Mouse (Mus musculus): Measurements from ENCODE around the gene Slc44a5.
A peak's percentile ranks its signal among the peaks of the same experiment; 100 is the strongest.

Slc44a5 gene

DNA sequence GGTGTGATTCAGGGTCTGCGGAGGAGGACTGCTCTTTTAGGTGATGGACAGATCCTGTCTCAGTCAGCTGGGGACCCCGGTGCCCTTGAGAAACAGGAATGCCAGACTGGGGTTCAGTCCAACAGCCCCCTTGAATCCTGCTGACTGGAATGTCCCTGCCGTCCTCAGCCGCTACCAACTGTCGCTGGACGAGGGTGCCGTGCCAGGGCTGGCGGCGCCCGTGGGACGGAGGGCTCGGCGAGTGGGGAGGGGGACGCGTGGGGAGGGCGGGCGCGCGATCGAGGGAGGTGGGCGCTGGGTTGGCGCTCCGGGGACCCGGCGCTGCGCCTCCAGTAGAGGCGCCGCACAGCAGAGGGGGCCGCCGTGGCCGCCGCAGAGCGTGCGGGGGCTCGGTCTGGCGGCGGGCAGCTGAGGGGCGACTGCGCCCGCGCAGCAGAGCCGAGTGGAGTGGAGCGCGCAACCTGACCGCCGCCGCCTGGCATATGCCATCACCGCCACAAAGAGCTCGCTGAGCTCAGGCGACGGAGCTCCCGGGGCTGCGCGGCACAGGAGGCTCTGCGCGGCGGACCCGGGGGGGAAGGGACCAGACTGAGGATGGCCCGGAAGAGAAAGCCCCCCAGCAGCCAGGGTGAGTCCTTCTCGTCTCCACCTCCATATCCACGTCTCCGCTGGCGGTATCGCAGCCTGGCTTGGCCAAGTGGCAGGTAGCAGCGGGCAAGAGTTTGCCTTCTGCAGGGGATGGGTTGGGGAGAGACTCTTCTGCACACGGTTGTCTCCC is at the start of gene Slc44a5:
Slc44a5 (plus strand) TSS at position 266 of the 778 bp plus-strand sequence.
- no peak for DNase-seq

- DNase-seq: no peak
These were observed 46.9 kb upstream of the Slc44a5 start for GRCm38 (mm10) chr3:153926333-153926732.

DNA sequence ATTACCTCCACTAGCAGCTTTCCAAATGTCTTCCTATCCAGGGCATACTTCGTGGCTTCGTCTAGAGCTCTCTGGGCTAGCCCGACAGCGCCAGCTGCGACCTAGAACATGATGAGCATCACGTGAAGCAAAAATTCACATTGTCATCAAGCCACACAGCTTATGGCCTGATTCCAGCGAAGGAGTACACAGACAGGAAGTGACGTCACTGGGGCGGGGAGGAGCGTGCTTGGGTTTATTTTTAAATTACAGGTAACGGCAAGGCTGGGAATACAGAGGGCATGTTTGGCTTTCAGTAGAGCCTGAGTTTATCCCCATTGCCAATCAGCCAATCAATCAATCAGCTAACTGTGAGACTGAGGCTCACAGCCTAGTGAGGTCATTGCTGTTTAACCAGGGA is 43.7 kb upstream of the Slc44a5 start:
- no peak for DNase-seq

- no peak for DNase-seq
These were observed 40.8 kb upstream of the Slc44a5 start for GRCm38 (mm10) chr3:153932461-153932860.

GRCm38 (mm10) chr3:153935878-153936277 is 37.4 kb upstream of the Slc44a5 start:
- DNase-seq: no peak

GRCm38 (mm10) chr3:153937116-153937810 is 36.0 kb upstream of the Slc44a5 start:
- peak; percentile 58 to 64 for DNase-seq

DNA sequence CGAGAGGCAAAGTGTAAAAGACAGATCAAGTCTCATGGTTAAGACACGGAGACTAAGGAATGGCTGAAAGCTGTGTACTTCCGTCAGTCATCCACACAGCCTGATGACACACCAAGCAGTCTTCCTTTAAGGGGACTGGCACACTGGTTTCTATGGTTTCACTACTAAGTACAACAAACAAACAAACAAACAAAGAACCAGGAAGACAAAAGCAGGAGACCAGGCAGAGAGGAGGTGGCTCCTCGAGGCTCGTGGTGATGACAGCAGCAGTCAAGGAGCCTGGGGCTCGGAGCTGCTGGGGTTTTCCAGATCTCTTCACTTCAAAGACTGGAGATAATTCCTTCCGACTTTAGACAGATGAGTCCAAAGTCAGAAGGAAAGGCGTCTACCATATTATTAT is 33.2 kb upstream of the Slc44a5 start:
- DNase-seq: no peak

- no peak for DNase-seq
These were observed 32.8 kb upstream of the Slc44a5 start for GRCm38 (mm10) chr3:153940486-153940885.

GRCm38 (mm10) chr3:153941613-153942012 is 31.6 kb upstream of the Slc44a5 start:
- DNase-seq: no peak

GRCm38 (mm10) chr3:153943003-153943640 is 30.1 kb upstream of the Slc44a5 start:
- no peak for DNase-seq

GRCm38 (mm10) chr3:153943901-153944334 is 29.3 kb upstream of the Slc44a5 start:
- DNase-seq: no peak

GRCm38 (mm10) chr3:153944335-153944990 is 28.8 kb upstream of the Slc44a5 start, which contains the start of gene Acadm:
Acadm (minus strand) TSS chr3:153944632.
- peak; percentile 99 for DNase-seq

GRCm38 (mm10) chr3:153947271-153947670 is 26.0 kb upstream of the Slc44a5 start:
- DNase-seq: no peak

DNA sequence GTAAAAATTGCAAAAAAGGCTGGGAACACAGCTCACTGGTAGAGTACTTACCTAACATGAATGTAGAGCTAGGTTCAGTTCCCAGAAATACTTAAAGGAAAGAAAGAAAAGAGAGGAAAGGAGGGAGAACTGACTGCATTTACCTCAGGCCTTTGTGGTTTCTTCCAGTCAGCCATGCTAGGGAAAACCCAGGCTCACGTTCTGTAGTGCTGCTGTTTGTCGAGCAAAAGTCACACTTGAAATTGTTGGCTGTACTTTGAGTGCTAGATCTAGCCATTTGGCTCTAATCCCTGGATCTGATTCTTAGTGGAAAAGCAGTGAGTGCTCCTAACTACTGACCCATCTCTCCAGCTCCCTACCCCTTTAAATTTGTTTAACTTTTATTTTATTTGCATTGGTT is 25.1 kb upstream of the Slc44a5 start:
- DNase-seq: no peak

DNA sequence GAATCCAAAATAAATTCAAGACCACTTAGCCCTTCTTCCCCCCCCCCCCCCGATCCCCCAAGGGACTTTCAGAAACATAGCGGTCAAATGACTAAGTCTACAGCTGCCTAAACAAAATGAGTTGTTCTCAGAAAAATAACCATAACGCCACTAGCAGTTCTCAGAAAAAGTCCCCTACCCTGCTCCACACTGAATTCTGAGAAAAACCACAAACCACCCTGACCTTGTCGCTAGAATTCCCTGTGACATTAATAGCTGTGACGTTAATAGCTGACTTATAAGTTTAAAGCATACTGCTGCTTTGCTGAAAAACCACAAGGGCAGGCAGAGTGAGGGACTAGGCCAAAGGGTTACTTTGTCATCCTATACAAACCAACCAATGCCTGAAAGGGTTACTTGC is 15.3 kb upstream of the Slc44a5 start:
- DNase-seq: no peak

- no peak for DNase-seq
These were observed 14.1 kb upstream of the Slc44a5 start for GRCm38 (mm10) chr3:153959035-153959730.

DNA sequence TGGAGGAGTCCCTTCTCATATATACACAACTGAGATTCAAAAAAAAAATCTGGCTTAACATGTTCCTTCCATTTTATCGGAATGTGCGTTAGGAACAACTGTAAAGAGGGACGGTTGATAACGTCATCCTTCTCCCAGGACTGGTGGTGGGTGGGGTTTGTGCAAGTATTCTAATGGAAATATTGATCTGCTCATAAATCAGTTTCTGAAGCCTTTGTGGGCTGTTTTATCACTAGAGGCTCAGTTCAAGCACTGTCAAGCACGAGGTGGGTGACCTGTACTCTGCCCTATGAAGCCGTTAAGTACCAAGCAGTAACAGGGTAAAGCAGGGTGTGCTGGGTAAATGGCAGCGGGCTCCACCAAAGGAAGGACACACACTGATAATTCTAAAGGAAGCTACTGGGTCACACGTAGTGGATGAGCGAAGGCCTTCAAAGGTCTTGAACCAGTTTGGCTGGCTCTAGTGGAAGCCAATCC is 13.5 kb upstream of the Slc44a5 start:
- DNase-seq: no peak

DNA sequence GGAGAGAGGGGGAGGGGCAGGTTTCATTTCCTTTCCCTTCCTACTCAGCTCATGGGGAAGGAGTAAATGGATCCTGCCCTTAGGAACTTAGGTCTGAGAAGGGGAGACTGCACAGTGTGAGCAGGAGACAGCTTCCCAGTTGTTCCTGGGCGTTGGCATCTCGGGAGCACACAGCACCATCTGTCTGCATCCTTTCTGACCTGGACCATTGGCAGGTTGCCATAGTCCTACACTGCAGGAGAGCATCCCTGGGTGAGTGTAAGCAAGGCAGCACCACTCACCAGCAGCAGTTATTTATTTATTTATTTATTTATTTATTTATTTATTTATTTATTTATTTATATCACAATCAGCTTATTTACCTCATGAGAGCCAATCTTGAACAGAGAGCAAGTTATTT is 12.4 kb upstream of the Slc44a5 start:
- no peak for DNase-seq

DNA sequence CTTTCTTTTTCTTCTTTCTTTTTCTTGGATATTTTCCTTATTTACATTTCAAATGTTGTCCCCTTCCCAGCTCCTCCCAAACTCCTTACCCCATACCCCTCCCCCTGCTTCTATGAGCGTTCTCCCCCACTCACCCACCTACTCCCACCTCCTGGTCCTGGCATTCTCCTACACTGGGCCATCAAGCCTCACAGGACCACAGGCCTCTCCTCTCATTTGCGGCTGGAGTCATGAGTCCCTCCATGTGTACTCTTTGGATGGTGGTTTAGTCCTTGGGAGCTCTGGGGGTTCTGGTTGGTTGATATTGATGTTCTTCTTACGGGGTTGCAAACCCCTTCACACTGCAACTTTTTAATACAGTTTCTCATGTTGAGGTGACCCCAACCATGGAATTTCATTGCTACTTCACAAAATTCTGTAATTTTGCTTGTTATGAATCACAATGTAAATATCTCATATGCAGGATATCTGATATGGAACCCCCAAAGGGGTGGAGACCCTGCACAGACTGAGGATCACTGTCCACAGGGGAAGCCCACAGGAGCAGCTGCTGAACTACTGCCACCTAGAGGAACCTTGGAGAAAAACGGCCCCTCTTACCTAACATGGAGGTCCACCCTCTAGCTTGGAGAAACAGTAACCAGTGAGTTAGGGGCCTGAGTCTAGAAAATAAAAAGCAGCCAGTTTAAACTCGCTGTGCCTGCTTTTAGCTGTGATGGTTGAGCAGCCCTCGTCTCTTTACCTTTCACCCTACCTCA is 11.4 kb upstream of the Slc44a5 start:
- no peak for DNase-seq

GRCm38 (mm10) chr3:153967447-153967846 is 5.8 kb upstream of the Slc44a5 start:
- DNase-seq: no peak

DNA sequence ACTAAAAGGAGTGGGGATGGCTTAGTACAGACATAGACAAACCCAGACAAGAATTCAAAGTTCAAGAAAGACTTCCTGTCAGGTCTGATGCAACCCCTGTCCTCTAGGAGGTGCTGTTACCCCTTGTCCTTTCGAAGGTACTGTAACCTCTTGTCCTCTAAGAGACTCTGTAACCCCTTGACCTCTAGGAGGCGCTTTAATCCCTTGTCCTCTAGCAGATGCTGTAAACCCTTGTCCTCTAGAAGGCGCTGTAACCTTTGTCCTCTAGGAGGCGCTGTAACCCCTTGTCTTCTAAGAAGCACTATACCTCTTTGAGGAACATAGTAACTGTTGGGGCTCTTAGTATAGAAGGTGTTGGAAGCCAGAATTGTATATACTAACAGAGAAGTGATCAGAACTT is 4.7 kb upstream of the Slc44a5 start:
- DNase-seq: no peak

DNA sequence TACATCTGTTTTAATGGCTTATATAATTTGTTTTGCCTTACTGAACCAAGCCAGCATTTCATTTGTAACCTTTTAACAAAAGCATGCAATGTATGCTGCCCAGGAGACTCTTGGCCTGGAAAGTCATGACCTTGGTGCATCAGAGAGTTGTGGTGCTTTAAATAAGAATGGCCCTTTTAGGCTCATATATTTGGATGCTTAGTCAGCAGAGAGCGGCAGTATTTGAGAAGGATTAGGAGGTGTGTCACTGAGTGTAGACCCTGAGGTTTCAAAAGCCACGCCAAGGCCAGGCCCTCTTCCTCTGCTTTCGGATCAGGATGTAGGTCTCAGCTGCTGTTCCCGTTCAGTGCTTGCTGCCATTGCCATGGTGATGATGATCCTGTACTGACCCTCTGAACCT is 3.8 kb upstream of the Slc44a5 start:
- DNase-seq: no peak
